Mouse (Mus musculus) olfactory bulb, adult 2 months (tissue): ENCODE data around the gene Tmem220.

Experiments used
- CTCF ChIP-seq: fragments of 200-500 bp; IDR thresholded peaks from 2 replicates; pipeline ENCODE4 v1.5.1; 2012; ENCODE audit warnings: low read depth, mild to moderate bottlenecking, low read length, moderate library complexity; ENCODE audit not compliant: insufficient read depth
- POLR2A ChIP-seq: fragments of 200-500 bp; IDR thresholded peaks from 2 replicates; pipeline ENCODE4 v1.6.1; 2012; ENCODE audit warnings: mild to moderate bottlenecking, low read depth, low read length, moderate library complexity; ENCODE audit not compliant: insufficient read depth

DNA sequence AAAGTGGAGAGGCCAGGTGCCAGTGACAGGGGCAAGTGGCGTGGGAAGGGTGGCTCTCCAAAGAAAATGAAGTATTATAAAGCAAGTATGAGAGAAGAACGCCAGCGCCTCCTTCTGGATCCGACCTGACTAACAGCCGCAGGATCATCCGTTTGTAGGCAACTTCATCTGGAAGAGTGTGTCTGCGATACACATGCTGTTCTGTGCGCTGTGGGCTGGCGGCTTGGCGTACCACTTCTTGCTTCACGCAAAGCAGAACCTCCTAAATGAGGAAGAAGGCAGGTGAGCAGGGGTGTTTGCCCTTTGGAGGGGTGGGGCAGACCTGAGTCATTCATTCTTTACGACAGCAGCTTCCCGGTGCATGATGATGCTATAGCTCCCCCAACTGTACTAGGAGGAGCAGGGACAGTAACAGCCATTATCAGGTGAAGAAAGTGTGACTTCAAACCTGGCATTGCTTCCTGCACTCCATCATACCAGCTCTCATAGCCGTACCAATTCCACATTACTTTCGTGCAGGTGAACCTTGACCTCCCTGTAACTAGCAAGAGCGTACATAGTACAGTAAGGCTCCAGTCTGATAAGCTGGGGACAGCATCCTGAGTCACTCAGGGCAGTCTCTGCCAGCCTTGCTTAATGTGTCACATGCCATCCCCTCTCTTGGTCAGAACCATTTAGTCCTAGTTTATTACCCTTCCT is 6.1 kb downstream of the Tmem220 start:
- no peak for TF ChIP-seq CTCF
- TF ChIP-seq POLR2A = no peak
